Mouse (Mus musculus) brain, embryonic 14.5 days (tissue): ENCODE data around the gene Cyp2g1.

ENCODE experiments used
- CTCF ChIP-seq: fragments of 200-500 bp; IDR thresholded peaks from 2 replicates; pipeline ENCODE4 v1.5.1; 2012; ENCODE audit warnings: inconsistent platforms, mild to moderate bottlenecking, moderate library complexity, borderline replicate concordance; ENCODE audit not compliant: insufficient read depth, insufficient read length; ENCODE audit errors: extremely low read depth
- POLR2A ChIP-seq: fragments of 200-500 bp; IDR thresholded peaks from 2 replicates; pipeline ENCODE4 v1.6.1; 2012; ENCODE audit warnings: mild to moderate bottlenecking, inconsistent platforms, borderline replicate concordance; ENCODE audit not compliant: poor library complexity, insufficient read depth, insufficient read length, severe bottlenecking; ENCODE audit errors: extremely low read depth

DNA sequence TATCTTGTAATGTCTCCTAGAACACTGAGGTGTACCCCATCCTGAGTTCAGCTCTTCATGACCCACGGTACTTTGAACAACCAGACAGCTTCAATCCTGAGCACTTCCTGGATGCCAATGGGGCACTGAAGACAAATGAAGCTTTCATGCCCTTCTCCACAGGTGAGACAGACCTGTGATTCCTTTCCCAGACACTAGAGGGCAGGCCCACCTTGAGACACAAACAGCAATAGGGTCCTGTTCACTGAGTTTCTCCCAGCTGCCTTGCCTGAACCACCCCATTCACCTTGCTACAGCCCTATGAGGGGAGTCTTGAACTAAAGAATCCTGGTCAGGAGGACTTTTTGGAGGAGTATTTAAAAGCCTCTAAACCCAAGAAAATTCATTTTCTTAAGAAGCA lies 41.6 kb upstream of the Cyp2g1 start:
- TF ChIP-seq CTCF (peak; percentile 39; the same call in 1 of the 2 replicates), POLR2A (no peak)
